Mouse (Mus musculus): ENCODE results near the gene Prpf19. TPM values are rescaled to one million over a fixed set of nuclear protein-coding genes. Genes with fewer than 3 reads are reported as not detected.

Prpf19 gene
- polyA plus RNA-seq, 1 experiment = 146 TPM

GRCm38 (mm10) chr19:10904927-10905727 lies 10.1 kb downstream of the Prpf19 start:
- Histone ChIP-seq H3K27me3 (ENCODE audit: control insufficient read depth, insufficient read depth, low read length) (no peaks in the 10 kb centered on the region), H3K4me3 (ENCODE audit: extremely low read depth, insufficient read depth, insufficient read length) (no peak overlapping the region), H3K4me1 (ENCODE audit: control insufficient read depth, insufficient read depth, insufficient read length) (no peaks in the 10 kb centered on the region), H3K27ac (ENCODE audit: insufficient read depth, low read length) (peak overlapping the region; percentile 23; the same call in 1 of the 2 replicates), H3K36me3 (ENCODE audit: control insufficient read depth, insufficient read depth, low read length) (peaks cover 35% of the 10 kb centered on the region)
- TF ChIP-seq CTCF (IDR thresholded peaks at IDR 0.05; ENCODE audit: extremely low read depth, insufficient read depth, insufficient read length, insufficient replicate concordance) (no peak), POLR2A (IDR thresholded peaks at IDR 0.05; ENCODE audit: low read depth, low read length) (no peak)
- DNase-seq (ENCODE audit: low read depth in 1 of 2, low spot score in 2 of 2) = no peak
- 78% methylated on average over 7 of the region's 7 CpGs for WGBS

GRCm38 (mm10) chr19:10905728-10906000 lies 10.6 kb downstream of the Prpf19 start:
- peak overlapping the region; percentile 23; the same call in 1 of the 2 replicates for H3K27ac ChIP-seq (ENCODE audit: insufficient read depth, low read length)
- H3K27me3 ChIP-seq (ENCODE audit: control insufficient read depth, insufficient read depth, low read length) = no peaks in the 10 kb centered on the region
- H3K4me1 ChIP-seq (ENCODE audit: control insufficient read depth, insufficient read depth, insufficient read length) = no peaks in the 10 kb centered on the region
- 86% methylated on average over 5 of the region's 5 CpGs for WGBS
- no peak overlapping the region for H3K4me3 ChIP-seq (ENCODE audit: extremely low read depth, insufficient read depth, insufficient read length)
- TF ChIP-seq CTCF (IDR thresholded peaks at IDR 0.05; ENCODE audit: extremely low read depth, insufficient read depth, insufficient read length, insufficient replicate concordance) (no peak), POLR2A (IDR thresholded peaks at IDR 0.05; ENCODE audit: low read depth, low read length) (no peak)
- peaks cover 29% of the 10 kb centered on the region for H3K36me3 ChIP-seq (ENCODE audit: control insufficient read depth, insufficient read depth, low read length)
- DNase-seq (ENCODE audit: low read depth in 1 of 2, low spot score in 2 of 2) = no peak

GRCm38 (mm10) chr19:10907891-10908290 lies 12.9 kb downstream of the Prpf19 start:
- Histone ChIP-seq H3K4me3 (ENCODE audit: extremely low read depth, insufficient read depth, insufficient read length) (no peak overlapping the region), H3K27me3 (ENCODE audit: control insufficient read depth, insufficient read depth, low read length) (no peaks in the 10 kb centered on the region), H3K4me1 (ENCODE audit: control insufficient read depth, insufficient read depth, insufficient read length) (no peaks in the 10 kb centered on the region), H3K27ac (ENCODE audit: insufficient read depth, low read length) (no peak overlapping the region), H3K36me3 (ENCODE audit: control insufficient read depth, insufficient read depth, low read length) (peaks cover 15% of the 10 kb centered on the region)
- WGBS = 55% methylated on average over 3 of the region's 3 CpGs
- peak; percentile 9 to 53 for DNase-seq (ENCODE audit: low read depth in 1 of 2, low spot score in 2 of 2)
- TF ChIP-seq POLR2A (IDR thresholded peaks at IDR 0.05; ENCODE audit: low read depth, low read length) (no peak), CTCF (IDR thresholded peaks at IDR 0.05; ENCODE audit: extremely low read depth, insufficient read depth, insufficient read length, insufficient replicate concordance) (peak; percentile 64; the same call in 1 of the 2 replicates)

DNA sequence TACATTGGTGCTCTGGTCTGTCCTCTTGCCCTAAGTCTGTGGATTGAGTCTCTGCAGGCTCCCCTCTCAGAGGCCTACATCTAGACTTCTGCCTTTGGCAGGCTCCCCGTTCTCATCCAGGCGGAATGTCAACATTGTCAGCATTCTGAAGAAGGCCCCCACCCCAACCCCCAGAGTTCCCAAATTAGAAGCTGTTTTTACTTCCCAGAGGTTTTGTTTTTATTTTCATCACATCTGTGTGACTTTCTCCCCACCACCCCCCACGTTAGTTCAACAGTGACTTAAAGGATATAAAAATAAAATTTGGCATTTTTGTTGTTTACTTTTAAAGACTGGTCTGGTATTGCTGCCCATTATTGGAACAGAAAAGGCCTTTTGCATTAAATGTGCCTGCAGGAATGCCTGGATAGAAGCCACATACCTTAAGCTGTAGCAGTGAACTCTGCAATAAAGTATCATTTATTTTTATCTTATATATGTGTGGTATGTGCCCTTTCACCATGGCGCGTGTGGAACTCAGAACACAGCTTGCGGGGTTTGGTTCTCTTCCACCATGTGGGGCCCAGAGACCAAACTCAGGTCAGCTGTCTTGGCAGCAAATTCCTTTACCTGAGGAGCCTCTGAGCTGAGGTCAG lies 14.2 kb downstream of the Prpf19 start:
- Histone ChIP-seq H3K27ac (ENCODE audit: insufficient read depth, low read length) (no peak overlapping the region), H3K4me3 (ENCODE audit: extremely low read depth, insufficient read depth, insufficient read length) (no peak overlapping the region), H3K36me3 (ENCODE audit: control insufficient read depth, insufficient read depth, low read length) (peaks cover 6% of the 10 kb centered on the region), H3K27me3 (ENCODE audit: control insufficient read depth, insufficient read depth, low read length) (no peaks in the 10 kb centered on the region), H3K4me1 (ENCODE audit: control insufficient read depth, insufficient read depth, insufficient read length) (no peaks in the 10 kb centered on the region; the same call in 1 of the 2 replicates)
- no peak for TF ChIP-seq CTCF (IDR thresholded peaks at IDR 0.05; ENCODE audit: extremely low read depth, insufficient read depth, insufficient read length, insufficient replicate concordance)
- no peak for DNase-seq (ENCODE audit: low read depth in 1 of 2, low spot score in 2 of 2)
- WGBS = 93% methylated on average over 6 of the region's 6 CpGs

GRCm38 (mm10) chr19:10914291-10914690 lies 19.3 kb downstream of the Prpf19 start:
- H3K4me3 ChIP-seq (ENCODE audit: extremely low read depth, insufficient read depth, insufficient read length) = no peak overlapping the region
- H3K36me3 ChIP-seq (ENCODE audit: control insufficient read depth, insufficient read depth, low read length) = no peaks in the 10 kb centered on the region
- no peaks in the 10 kb centered on the region for H3K27me3 ChIP-seq (ENCODE audit: control insufficient read depth, insufficient read depth, low read length)
- peak in 1 of 2 experiments; percentile 26 for DNase-seq (ENCODE audit: low read depth in 1 of 2, low spot score in 2 of 2)
- no peak overlapping the region for H3K27ac ChIP-seq (ENCODE audit: insufficient read depth, low read length)
- peaks cover 6% of the 10 kb centered on the region for H3K4me1 ChIP-seq (ENCODE audit: control insufficient read depth, insufficient read depth, insufficient read length)
- TF ChIP-seq CTCF (IDR thresholded peaks at IDR 0.05; ENCODE audit: extremely low read depth, insufficient read depth, insufficient read length, insufficient replicate concordance) = no peak
- no peak for TF ChIP-seq POLR2A (IDR thresholded peaks at IDR 0.05; ENCODE audit: low read depth, low read length)
- 9% methylated on average over 7 of the region's 7 CpGs for WGBS

DNA sequence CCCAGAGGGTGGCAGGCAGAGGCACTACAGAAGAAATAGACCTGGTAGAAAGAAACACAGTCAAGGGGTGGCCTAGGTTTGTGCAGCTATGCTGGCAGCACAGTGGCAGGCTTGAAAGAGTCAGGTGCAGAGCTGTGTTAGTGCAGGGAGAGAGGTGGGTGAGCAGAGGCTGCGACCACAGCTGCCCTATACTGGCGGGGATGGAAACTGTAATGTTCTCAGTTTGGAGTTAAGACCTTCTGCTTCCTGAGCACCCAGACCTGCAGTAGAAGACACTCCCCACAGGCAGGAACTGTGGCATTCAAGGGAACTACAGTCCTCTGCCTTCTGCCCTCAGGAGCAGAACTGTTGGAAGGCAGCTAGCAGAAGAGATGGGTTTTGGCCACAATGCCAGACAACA lies 19.8 kb downstream of the Prpf19 start:
- Histone ChIP-seq H3K4me1 (ENCODE audit: control insufficient read depth, insufficient read depth, insufficient read length) (peaks cover 6% of the 10 kb centered on the region), H3K27me3 (ENCODE audit: control insufficient read depth, insufficient read depth, low read length) (no peaks in the 10 kb centered on the region), H3K36me3 (ENCODE audit: control insufficient read depth, insufficient read depth, low read length) (no peaks in the 10 kb centered on the region), H3K27ac (ENCODE audit: insufficient read depth, low read length) (no peak overlapping the region), H3K4me3 (ENCODE audit: extremely low read depth, insufficient read depth, insufficient read length) (no peak overlapping the region)
- no peak for DNase-seq (ENCODE audit: low read depth in 1 of 2, low spot score in 2 of 2)
- TF ChIP-seq CTCF (IDR thresholded peaks at IDR 0.05; ENCODE audit: extremely low read depth, insufficient read depth, insufficient read length, insufficient replicate concordance) (no peak), POLR2A (IDR thresholded peaks at IDR 0.05; ENCODE audit: low read depth, low read length) (no peak)
- WGBS = 11% methylated on average over 2 of the region's 2 CpGs

- DNase-seq (ENCODE audit: low read depth in 1 of 2, low spot score in 2 of 2) = no peak
- Histone ChIP-seq H3K27ac (ENCODE audit: insufficient read depth, low read length) (no peak overlapping the region), H3K4me3 (ENCODE audit: extremely low read depth, insufficient read depth, insufficient read length) (no peak overlapping the region), H3K27me3 (ENCODE audit: control insufficient read depth, insufficient read depth, low read length) (no peaks in the 10 kb centered on the region), H3K36me3 (ENCODE audit: control insufficient read depth, insufficient read depth, low read length) (no peaks in the 10 kb centered on the region), H3K4me1 (ENCODE audit: control insufficient read depth, insufficient read depth, insufficient read length) (peaks cover 6% of the 10 kb centered on the region)
- WGBS = 57% methylated on average over 5 of the region's 5 CpGs
- TF ChIP-seq CTCF (IDR thresholded peaks at IDR 0.05; ENCODE audit: extremely low read depth, insufficient read depth, insufficient read length, insufficient replicate concordance) (no peak), POLR2A (IDR thresholded peaks at IDR 0.05; ENCODE audit: low read depth, low read length) (no peak)
Measured at GRCm38 (mm10) chr19:10916506-10916905, 21.5 kb downstream of the Prpf19 start.

Data from spleen, adult 2 months (tissue).